Mouse (Mus musculus) T-helper 2 cell (primary cell): Measurements from ENCODE around the gene Gatb.
"Not testable (repeated sequence)": the region's sequence is repeated elsewhere in the genome, so short reads cannot be mapped to it uniquely, and the experiment has no call there.

ENCODE experiments used
- in situ Hi-C: fragments of 300-600 bp; cut with MboI, MseI; formaldehyde crosslinking; loops from one replicate; pipeline ENCODE4 v1.15.1; 2025; ENCODE audit warnings: high pct_unique_total_duplicates

Gatb gene

GRCm38 (mm10) chr3:85573864-85574830 lies at the start of gene Gatb:
Gatb (plus strand) TSS chr3:85574119.
- in situ Hi-C loops: no loop called here

DNA sequence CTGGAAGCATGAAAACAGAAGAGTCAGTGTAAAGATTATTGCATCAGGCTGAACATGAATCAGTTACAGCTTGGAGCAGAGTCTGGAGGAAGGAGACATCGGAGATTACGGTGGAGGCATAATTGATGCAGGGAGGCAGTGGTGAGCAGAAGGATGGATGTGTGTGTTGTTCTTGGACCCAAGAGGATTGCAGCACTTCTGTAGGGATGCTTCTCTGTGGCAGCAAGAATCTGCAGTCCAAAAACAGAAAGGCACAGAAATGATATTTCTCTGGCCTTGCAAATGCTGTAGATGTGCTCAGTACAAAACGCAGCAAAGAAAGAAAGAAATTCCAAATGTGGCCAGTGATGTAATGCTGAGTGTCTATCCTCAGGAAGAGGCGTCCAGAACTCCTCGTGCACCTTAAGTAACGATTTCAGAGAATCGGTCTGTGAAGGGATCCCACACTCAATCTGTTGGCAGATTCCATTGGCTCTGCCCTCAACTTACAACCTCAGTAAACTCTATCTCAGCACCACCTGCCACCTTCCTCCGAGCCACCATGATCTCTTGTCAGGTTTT lies 43.2 kb upstream of the Gatb start:
- in situ Hi-C loops: no loop called here

DNA sequence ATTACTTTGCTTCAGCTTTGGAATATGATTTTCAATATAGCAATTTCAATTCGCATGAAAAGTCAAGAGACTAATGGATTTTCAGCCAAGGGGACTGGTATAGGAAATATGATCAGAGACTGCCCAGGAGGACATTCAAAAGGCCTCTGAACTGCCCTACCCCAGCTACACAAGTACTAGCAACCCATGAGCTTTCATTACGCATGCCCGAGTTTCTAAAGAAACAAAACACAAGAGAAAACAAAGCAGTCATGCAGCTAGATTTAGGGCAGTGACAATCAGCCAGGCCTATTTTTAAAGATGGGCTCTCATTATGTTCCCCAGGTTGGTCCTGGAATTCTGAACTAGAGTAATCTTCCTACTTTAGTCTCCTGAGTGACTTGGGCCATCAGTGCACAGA lies 41.5 kb upstream of the Gatb start:
- in situ Hi-C loops: no loop called here

DNA sequence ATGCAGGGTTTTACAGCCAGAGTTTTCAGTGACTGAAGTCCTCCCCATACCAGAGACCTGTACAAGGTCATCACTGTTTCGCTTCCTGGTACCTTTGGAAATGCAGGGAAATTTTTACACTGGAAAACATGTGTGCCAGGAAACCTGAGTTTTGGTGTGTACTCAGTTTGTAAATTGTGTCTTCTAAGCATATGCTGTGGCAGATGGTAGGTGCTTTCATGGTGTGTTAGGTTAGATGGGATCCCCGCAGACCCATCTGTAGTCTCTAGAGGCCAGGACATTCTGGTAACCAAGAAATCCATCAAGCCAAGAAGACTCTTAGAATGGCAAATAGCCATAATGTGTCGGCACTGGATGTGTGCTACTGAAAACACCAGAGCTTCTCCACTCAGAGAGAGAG lies 38.9 kb upstream of the Gatb start:
- in situ Hi-C loops: no loop called here

DNA sequence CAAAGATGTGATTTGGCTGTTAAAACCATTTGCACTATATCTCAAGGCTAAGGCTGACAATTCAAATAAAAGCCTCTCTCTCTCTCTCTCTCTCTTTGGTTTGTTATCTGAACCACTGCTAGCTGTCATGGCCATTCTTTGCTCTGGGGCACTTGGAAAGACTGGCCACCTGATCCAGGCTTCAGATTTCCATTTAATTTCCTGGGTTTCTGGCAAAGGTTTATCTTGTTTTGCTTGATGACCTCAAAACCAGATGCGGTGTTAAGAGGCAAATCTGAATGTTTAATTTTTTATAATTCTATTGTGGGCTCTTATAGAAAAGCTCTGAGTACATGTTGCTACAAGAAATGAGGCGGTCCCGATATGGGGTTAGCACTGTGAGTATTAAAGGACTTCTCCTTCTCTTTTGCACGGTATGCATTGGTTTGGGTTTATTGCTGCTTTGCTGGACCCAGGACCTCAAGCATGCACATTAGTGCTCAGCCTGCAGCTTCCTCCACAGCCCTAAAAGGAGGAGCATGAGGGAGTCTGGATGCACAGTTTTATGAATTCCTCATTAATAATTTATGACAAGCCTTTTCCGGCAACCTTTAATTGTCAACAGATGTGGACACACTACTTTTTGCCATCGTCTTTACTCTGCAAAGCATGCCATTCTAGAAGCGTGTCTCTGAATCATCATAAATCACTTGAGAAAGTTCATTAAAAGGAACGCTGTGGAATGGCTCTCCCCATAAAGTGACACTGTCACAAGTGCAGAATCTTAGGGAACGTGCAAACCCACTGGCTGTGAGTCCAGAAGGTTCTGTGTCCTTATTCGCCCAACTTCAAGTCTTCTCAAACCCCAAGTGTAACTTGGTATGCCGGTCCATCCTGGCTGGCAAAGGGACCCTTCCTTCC lies 38.0 kb upstream of the Gatb start:
- in situ Hi-C loops: no loop called here

DNA sequence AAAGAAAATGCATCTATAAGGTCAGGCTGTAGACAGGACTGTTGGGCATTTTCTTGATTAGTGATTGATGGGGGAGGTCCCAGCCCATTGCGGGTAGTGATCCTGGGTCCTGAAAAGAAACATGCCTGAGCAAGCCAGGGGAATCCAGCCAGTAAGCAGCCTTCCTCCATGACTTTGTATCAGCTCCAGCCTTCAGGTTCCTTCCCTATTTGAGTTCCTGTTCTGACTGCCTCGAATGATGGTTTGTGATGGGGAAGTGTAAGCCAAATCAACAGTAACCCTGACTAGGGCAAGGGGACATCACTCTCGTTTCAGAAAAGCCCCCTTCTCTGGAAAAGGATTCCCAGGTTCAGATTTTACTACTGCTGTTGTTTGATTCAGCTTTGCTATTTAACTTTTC lies 31.2 kb upstream of the Gatb start:
- in situ Hi-C loops: no loop called here

- in situ Hi-C loops: no loop called here
Observed at GRCm38 (mm10) chr3:85543652-85544051, 30.3 kb upstream of the Gatb start.

GRCm38 (mm10) chr3:85550312-85550711 lies 23.6 kb upstream of the Gatb start:
- in situ Hi-C loops: no loop called here

- in situ Hi-C loops: no loop called here
Observed at GRCm38 (mm10) chr3:85551352-85551751, 22.6 kb upstream of the Gatb start.

- in situ Hi-C loops: no loop called here
Observed at GRCm38 (mm10) chr3:85553731-85554277, 20.1 kb upstream of the Gatb start.

- in situ Hi-C loops: loop anchor here (5.0 kb wide), 1 partner anchor 103 kb away; no protein-coding TSS in a partner anchor
Observed at GRCm38 (mm10) chr3:85564603-85565002, 9.3 kb upstream of the Gatb start.

GRCm38 (mm10) chr3:85571276-85571675 lies 2.6 kb upstream of the Gatb start:
- in situ Hi-C loops: no loop called here

- in situ Hi-C loops: not testable (repeated sequence)
Observed at GRCm38 (mm10) chr3:85572502-85572901, 1.4 kb upstream of the Gatb start.

GRCm38 (mm10) chr3:85573216-85573863 lies 579 bp upstream of the Gatb start:
- in situ Hi-C loops: no loop called here

DNA sequence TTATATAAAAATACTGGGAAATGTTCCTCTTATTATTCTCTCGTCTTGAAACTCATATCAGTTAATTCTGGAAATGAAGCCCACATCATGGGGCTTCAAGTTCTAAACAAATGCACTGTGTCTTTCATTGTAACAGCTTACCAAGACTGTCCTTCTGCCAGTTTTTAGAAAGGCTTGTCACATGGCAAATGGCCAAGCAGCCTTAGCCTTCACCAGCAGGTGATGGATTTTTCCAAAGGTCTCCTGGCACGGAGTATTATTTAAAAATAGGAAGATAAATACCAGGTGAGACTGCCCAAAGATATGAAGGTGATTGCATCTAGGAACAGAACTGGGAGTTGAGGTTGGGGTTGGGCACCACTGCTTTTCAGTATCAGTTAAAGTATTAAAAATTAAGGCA lies 8.8 kb downstream of the Gatb start:
- in situ Hi-C loops: no loop called here

DNA sequence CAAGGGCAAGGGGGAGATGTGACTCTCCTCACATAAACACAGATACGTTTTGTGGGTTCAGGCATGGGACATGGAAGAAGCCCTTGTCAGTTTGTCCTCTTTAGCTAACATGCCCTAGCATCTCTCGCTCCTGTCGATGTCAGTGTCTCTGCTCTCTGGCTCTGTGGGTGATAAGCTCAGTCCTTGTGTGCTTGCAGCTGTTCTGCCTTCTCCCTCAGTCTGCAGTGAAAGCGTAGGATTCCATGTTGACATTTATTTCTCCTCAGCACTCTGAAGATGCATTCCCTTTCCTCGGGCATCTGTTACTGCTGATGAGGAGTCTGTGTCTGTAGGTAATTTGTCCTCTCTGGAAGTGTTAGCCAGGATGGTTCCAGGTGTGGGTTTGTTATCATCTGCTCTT lies 9.3 kb downstream of the Gatb start:
- in situ Hi-C loops: no loop called here

DNA sequence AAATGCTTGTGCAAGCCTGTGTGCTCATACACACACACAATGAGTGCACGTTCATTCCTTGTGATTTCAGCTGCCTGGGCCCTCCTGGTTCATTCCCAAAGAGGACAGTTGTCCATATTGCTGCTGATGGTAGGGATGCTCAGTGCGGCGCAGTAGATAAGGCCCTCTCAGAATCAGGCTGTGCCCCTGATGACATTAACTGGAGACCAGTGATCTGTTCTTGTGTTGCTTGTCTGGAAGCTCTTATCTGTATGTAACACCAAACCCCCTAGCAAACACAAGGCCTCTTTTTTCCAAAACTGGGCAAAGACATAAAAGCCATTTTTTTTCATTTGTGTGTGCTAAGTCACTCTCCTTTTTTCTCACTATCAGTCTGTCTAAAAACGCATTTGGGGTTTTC lies 11.0 kb downstream of the Gatb start:
- in situ Hi-C loops: no loop called here

- in situ Hi-C loops: no loop called here
Observed at GRCm38 (mm10) chr3:85588701-85589100, 14.8 kb downstream of the Gatb start.

DNA sequence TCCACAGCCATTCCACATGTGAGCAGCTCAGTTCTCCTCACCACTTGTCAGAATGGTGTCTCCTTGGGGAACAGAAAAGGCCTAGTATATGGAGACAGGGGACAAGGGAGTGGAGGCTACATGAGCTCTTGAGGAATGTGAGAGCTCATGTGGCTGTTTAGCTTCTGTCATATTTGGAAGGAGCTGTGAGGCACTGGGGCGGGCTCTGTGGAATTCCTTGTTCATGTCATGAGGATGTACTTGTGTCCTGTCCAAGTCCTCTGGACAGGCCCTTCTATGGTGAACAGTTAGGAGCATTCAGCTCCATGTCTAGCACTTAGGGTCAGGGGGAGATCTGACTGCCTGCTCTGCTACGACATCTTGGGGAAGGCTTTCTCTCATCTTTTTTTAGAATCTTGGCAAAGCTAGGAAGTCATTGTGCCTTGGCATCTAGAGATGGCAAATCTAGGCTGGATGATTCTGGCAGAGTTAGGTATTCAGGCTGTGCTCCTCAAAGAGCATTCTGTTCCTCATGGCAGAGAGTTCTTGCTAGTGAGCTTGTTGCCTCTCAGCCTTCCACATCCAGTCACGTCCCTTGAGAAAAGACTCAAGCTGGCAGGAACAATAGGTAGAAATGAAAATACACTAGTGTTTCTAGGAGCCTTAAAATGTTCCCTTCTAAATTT lies 16.3 kb downstream of the Gatb start:
- in situ Hi-C loops: no loop called here

- in situ Hi-C loops: no loop called here
Observed at GRCm38 (mm10) chr3:85592067-85592466, 18.1 kb downstream of the Gatb start.
